Mouse (Mus musculus): ENCODE results near the gene Ttc21b. TPM values are rescaled to one million over a fixed set of nuclear protein-coding genes. Genes with fewer than 3 reads are reported as not detected.

Ttc21b gene
- polyA plus RNA-seq, 1 experiment: not detected

- WGBS: 15% methylated on average over 9 of the region's 9 CpGs
- Histone ChIP-seq H3K4me3 (ENCODE audit: insufficient read depth, low read depth, low read length) (no peak overlapping the region), H3K4me1 (ENCODE audit: control insufficient read depth, insufficient read depth, low read length) (no peaks in the 10 kb centered on the region), H3K27ac (ENCODE audit: insufficient read depth, low read depth, low read length) (peak overlapping the region; percentile 85)
- TF ChIP-seq CTCF (IDR thresholded peaks at IDR 0.05; ENCODE audit: insufficient read depth, low read depth, low read length) (no peak), POLR2A (IDR thresholded peaks at IDR 0.05; ENCODE audit: insufficient read depth, low read depth, low read length) (no peak)
Observed at GRCm38 (mm10) chr2:66177886-66178847, 78.2 kb downstream of the Ttc21b start.

- no peak overlapping the region for H3K27ac ChIP-seq (ENCODE audit: insufficient read depth, low read depth, low read length)
- H3K4me3 ChIP-seq (ENCODE audit: insufficient read depth, low read depth, low read length): no peak overlapping the region
- no peaks in the 10 kb centered on the region for H3K4me1 ChIP-seq (ENCODE audit: control insufficient read depth, insufficient read depth, low read length)
- TF ChIP-seq CTCF (IDR thresholded peaks at IDR 0.05; ENCODE audit: insufficient read depth, low read depth, low read length) (no peak), POLR2A (IDR thresholded peaks at IDR 0.05; ENCODE audit: insufficient read depth, low read depth, low read length) (no peak)
- WGBS: 78% methylated on average over 7 of the region's 7 CpGs
Observed at GRCm38 (mm10) chr2:66177017-66177416, 79.4 kb downstream of the Ttc21b start.

- 88% methylated on average over 5 of the region's 5 CpGs for WGBS
- TF ChIP-seq CTCF (IDR thresholded peaks at IDR 0.05; ENCODE audit: insufficient read depth, low read depth, low read length): no peak
- no peak for TF ChIP-seq POLR2A (IDR thresholded peaks at IDR 0.05; ENCODE audit: insufficient read depth, low read depth, low read length)
- H3K4me1 ChIP-seq (ENCODE audit: control insufficient read depth, insufficient read depth, low read length): no peaks in the 10 kb centered on the region
- H3K27ac ChIP-seq (ENCODE audit: insufficient read depth, low read depth, low read length): no peak overlapping the region
- H3K4me3 ChIP-seq (ENCODE audit: insufficient read depth, low read depth, low read length): no peak overlapping the region
Observed at GRCm38 (mm10) chr2:66173134-66173533, 83.3 kb downstream of the Ttc21b start.

GRCm38 (mm10) chr2:66171643-66172042, 84.8 kb downstream of the Ttc21b start:
- WGBS: 97% methylated on average over 3 of the region's 3 CpGs

GRCm38 (mm10) chr2:66170721-66171120, 85.7 kb downstream of the Ttc21b start:
- no peaks in the 10 kb centered on the region for H3K4me1 ChIP-seq (ENCODE audit: control insufficient read depth, insufficient read depth, low read length)

More at GRCm38 (mm10) chr2:66171643-66172042, 84.8 kb downstream of the Ttc21b start:
- H3K27ac ChIP-seq (ENCODE audit: insufficient read depth, low read depth, low read length): no peak overlapping the region
- H3K4me3 ChIP-seq (ENCODE audit: insufficient read depth, low read depth, low read length): no peak overlapping the region
- no peaks in the 10 kb centered on the region for H3K4me1 ChIP-seq (ENCODE audit: control insufficient read depth, insufficient read depth, low read length)
- TF ChIP-seq CTCF (IDR thresholded peaks at IDR 0.05; ENCODE audit: insufficient read depth, low read depth, low read length) (no peak), POLR2A (IDR thresholded peaks at IDR 0.05; ENCODE audit: insufficient read depth, low read depth, low read length) (no peak)

GRCm38 (mm10) chr2:66165025-66165424, 91.4 kb downstream of the Ttc21b start:
- H3K4me3 ChIP-seq (ENCODE audit: insufficient read depth, low read depth, low read length): no peak overlapping the region
- WGBS: 97% methylated on average over 8 of the region's 8 CpGs
- H3K27ac ChIP-seq (ENCODE audit: insufficient read depth, low read depth, low read length): no peak overlapping the region
- no peaks in the 10 kb centered on the region for H3K4me1 ChIP-seq (ENCODE audit: control insufficient read depth, insufficient read depth, low read length)
- TF ChIP-seq CTCF (IDR thresholded peaks at IDR 0.05; ENCODE audit: insufficient read depth, low read depth, low read length): no peak

More at GRCm38 (mm10) chr2:66170721-66171120, 85.7 kb downstream of the Ttc21b start:
- Histone ChIP-seq H3K27ac (ENCODE audit: insufficient read depth, low read depth, low read length) (no peak overlapping the region), H3K4me3 (ENCODE audit: insufficient read depth, low read depth, low read length) (no peak overlapping the region)
- 71% methylated on average over 11 of the region's 11 CpGs for WGBS
- TF ChIP-seq POLR2A (IDR thresholded peaks at IDR 0.05; ENCODE audit: insufficient read depth, low read depth, low read length) (no peak), CTCF (IDR thresholded peaks at IDR 0.05; ENCODE audit: insufficient read depth, low read depth, low read length) (no peak)

- Histone ChIP-seq H3K4me3 (ENCODE audit: insufficient read depth, low read depth, low read length) (no peak overlapping the region), H3K27ac (ENCODE audit: insufficient read depth, low read depth, low read length) (no peak overlapping the region), H3K4me1 (ENCODE audit: control insufficient read depth, insufficient read depth, low read length) (no peaks in the 10 kb centered on the region)
- 58% methylated on average over 7 of the region's 7 CpGs for WGBS
- TF ChIP-seq POLR2A (IDR thresholded peaks at IDR 0.05; ENCODE audit: insufficient read depth, low read depth, low read length) (no peak), CTCF (IDR thresholded peaks at IDR 0.05; ENCODE audit: insufficient read depth, low read depth, low read length) (no peak)
Observed at GRCm38 (mm10) chr2:66158140-66158915, 98.1 kb downstream of the Ttc21b start.

- no peak overlapping the region for H3K27ac ChIP-seq (ENCODE audit: insufficient read depth, low read depth, low read length)
- 87% methylated on average over 2 of the region's 2 CpGs for WGBS
- no peak overlapping the region for H3K4me3 ChIP-seq (ENCODE audit: insufficient read depth, low read depth, low read length)
- TF ChIP-seq CTCF (IDR thresholded peaks at IDR 0.05; ENCODE audit: insufficient read depth, low read depth, low read length) (no peak), POLR2A (IDR thresholded peaks at IDR 0.05; ENCODE audit: insufficient read depth, low read depth, low read length) (no peak)
- H3K4me1 ChIP-seq (ENCODE audit: control insufficient read depth, insufficient read depth, low read length): no peaks in the 10 kb centered on the region
Observed at GRCm38 (mm10) chr2:66151436-66151835, 105.0 kb downstream of the Ttc21b start.

GRCm38 (mm10) chr2:66150531-66150930, 105.9 kb downstream of the Ttc21b start:
- Histone ChIP-seq H3K27ac (ENCODE audit: insufficient read depth, low read depth, low read length) (no peak overlapping the region), H3K4me3 (ENCODE audit: insufficient read depth, low read depth, low read length) (no peak overlapping the region), H3K4me1 (ENCODE audit: control insufficient read depth, insufficient read depth, low read length) (no peaks in the 10 kb centered on the region)
- TF ChIP-seq CTCF (IDR thresholded peaks at IDR 0.05; ENCODE audit: insufficient read depth, low read depth, low read length): no peak
- TF ChIP-seq POLR2A (IDR thresholded peaks at IDR 0.05; ENCODE audit: insufficient read depth, low read depth, low read length): no peak
- WGBS: 92% methylated on average over 3 of the region's 3 CpGs

All from olfactory bulb, adult 2 months (tissue).